Mouse (Mus musculus) brain, embryonic 14.5 days (tissue): ENCODE measurements around the gene Aagab. TPM values are rescaled to one million over a fixed set of nuclear protein-coding genes. Genes with fewer than 3 reads are reported as not detected.

Source experiments
- DNase-seq: peaks from one replicate; pipeline ENCODE4 v3.0.0-alpha.2; 2011; ENCODE audit warnings: low read depth
- CTCF ChIP-seq: fragments of 200-500 bp; IDR thresholded peaks from 2 replicates; pipeline ENCODE4 v1.5.1; 2012; ENCODE audit warnings: inconsistent platforms, mild to moderate bottlenecking, moderate library complexity, borderline replicate concordance; ENCODE audit not compliant: insufficient read depth, insufficient read length; ENCODE audit errors: extremely low read depth
- POLR2A ChIP-seq: fragments of 200-500 bp; IDR thresholded peaks from 2 replicates; pipeline ENCODE4 v1.6.1; 2012; ENCODE audit warnings: mild to moderate bottlenecking, inconsistent platforms, borderline replicate concordance; ENCODE audit not compliant: poor library complexity, insufficient read depth, insufficient read length, severe bottlenecking; ENCODE audit errors: extremely low read depth
- polyA plus RNA-seq: library from polyadenylated mRNA; depleted of rRNA; stranded (reverse); fragments of >200 nt; gene quantifications from 2 replicates; pipeline ENCODE4 v1.2.3, GENCODE M21; 2012; rRNA removed

The Aagab gene
- polyA plus RNA-seq, 1 experiment: 27.9 TPM

- no peak for TF ChIP-seq CTCF
- TF ChIP-seq POLR2A: no peak
Measured at GRCm38 (mm10) chr9:63687413-63688015, 85.1 kb downstream of the Aagab start.

GRCm38 (mm10) chr9:63690511-63690910 lies 88.1 kb downstream of the Aagab start:
- TF ChIP-seq CTCF: no peak
- TF ChIP-seq POLR2A: no peak
- DNase-seq: no peak

More at GRCm38 (mm10) chr9:63687413-63688015, 85.1 kb downstream of the Aagab start:
- no peak for DNase-seq

- no peak for DNase-seq
- TF ChIP-seq POLR2A (no peak), CTCF (no peak)
Measured at GRCm38 (mm10) chr9:63691960-63692359, 89.5 kb downstream of the Aagab start.

Other genes with a start within 250 kb of the Aagab start
- gene Map2k5, start 224.8 kb upstream of the Aagab start, polyA plus RNA-seq: 41.2 and 50.5 TPM in 2 replicates
- gene 2300009A05Rik, start 203.4 kb upstream of the Aagab start, polyA plus RNA-seq: 40.2 and 55.7 TPM in 2 replicates
- 0.04 and 0.11 TPM in 2 replicates for gene Iqch, start 167 bp upstream of the Aagab start, polyA plus RNA-seq
- gene Smad3, start 155.3 kb downstream of the Aagab start, polyA plus RNA-seq: 15.0 and 25.5 TPM in 2 replicates